Mouse (Mus musculus): ENCODE results near the gene Ppara. TPM values are rescaled to one million over a fixed set of nuclear protein-coding genes. Genes with fewer than 3 reads are reported as not detected.
"Not testable (repeated sequence)": the region's sequence is repeated elsewhere in the genome, so short reads cannot be mapped to it uniquely, and the experiment has no call there.

Ppara gene
- total and polyA plus RNA-seq, 3 experiments, result 0.27 to 0.78 TPM; not detected in 1

DNA sequence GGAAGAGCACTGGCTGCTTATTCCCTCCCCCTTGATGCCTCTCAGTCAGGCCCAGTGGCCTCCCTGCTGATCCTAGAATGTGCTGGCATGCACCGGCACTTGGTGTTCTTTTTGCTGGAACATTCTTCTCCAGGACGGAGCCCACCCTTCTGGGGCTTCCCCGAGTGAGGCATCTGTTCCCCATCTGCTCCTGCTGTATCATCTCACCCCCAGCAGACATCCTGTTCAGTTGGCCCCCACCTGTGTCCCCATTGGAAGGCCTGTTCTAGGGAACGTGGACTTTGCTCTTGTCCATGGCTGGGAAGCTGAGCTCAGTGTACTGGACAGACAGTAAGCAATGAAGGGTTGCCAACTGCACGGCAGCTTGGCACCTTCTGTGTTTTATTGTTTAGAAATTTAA lies 42.0 kb downstream of the Ppara start:
- Histone ChIP-seq H3K9ac (ENCODE audit: control insufficient read depth, low read depth, low read length, poor library complexity, severe bottlenecking) (no peak overlapping the region), H3K4me1 (ENCODE audit: control insufficient read depth in 1 of 2, insufficient read depth in 2 of 2, low read length in 2 of 2) (no peaks in the 10 kb centered on the region), H3K27me3 (ENCODE audit: control insufficient read depth in 1 of 2, insufficient read depth in 2 of 2, low read length in 2 of 2) (no peaks in the 10 kb centered on the region), H3K79me2 (ENCODE audit: control insufficient read depth, insufficient read depth, low read length, poor library complexity) (no peaks in the 10 kb centered on the region), H3K9me3 (replicated peaks; ENCODE audit: insufficient read depth, low read length) (no peaks in the 10 kb centered on the region), H3K36me3 (ENCODE audit: control insufficient read depth in 1 of 2, insufficient read depth in 2 of 2, low read length in 2 of 2) (no peaks in the 10 kb centered on the region), H3K4me3 (ENCODE audit: control insufficient read depth in 1 of 2, insufficient read depth in 1 of 2, low read depth in 2 of 2, low read length in 2 of 2) (no peak overlapping the region), H3K27ac (ENCODE audit: control insufficient read depth, low read depth, low read length) (no peak overlapping the region)
- DNase-seq (ENCODE audit: low read depth, low spot score), result no peak
- TF ChIP-seq MYC (IDR thresholded peaks at IDR 0.05; ENCODE audit: low read depth, low read length) (no peak), TCF12 (IDR thresholded peaks at IDR 0.05; ENCODE audit: low read depth, low read length) (no peak), EP300 (IDR thresholded peaks at IDR 0.05; ENCODE audit: low read depth in 1 of 2, low read length in 2 of 2) (no peak), TAL1 (IDR thresholded peaks at IDR 0.05; ENCODE audit: low read length) (no peak), MXI1 (IDR thresholded peaks at IDR 0.05; ENCODE audit: low read depth, low read length) (no peak)

GRCm38 (mm10) chr15:85778891-85779290 lies 44.1 kb downstream of the Ppara start:
- not testable (repeated sequence) for H3K4me3 ChIP-seq (ENCODE audit: control insufficient read depth in 1 of 2, insufficient read depth in 1 of 2, low read depth in 2 of 2, low read length in 2 of 2); H3K9me3 ChIP-seq (replicated peaks; ENCODE audit: insufficient read depth, low read length); H3K27ac ChIP-seq (ENCODE audit: control insufficient read depth, low read depth, low read length); H3K9ac ChIP-seq (ENCODE audit: control insufficient read depth, low read depth, low read length, poor library complexity, severe bottlenecking); DNase-seq (ENCODE audit: low read depth, low spot score); H3K27me3 ChIP-seq (ENCODE audit: control insufficient read depth in 1 of 2, insufficient read depth in 2 of 2, low read length in 2 of 2); H3K4me1 ChIP-seq (ENCODE audit: control insufficient read depth in 1 of 2, insufficient read depth in 2 of 2, low read length in 2 of 2); H3K36me3 ChIP-seq (ENCODE audit: control insufficient read depth in 1 of 2, insufficient read depth in 2 of 2, low read length in 2 of 2); H3K79me2 ChIP-seq (ENCODE audit: control insufficient read depth, insufficient read depth, low read length, poor library complexity)

GRCm38 (mm10) chr15:85783146-85783545 lies 48.4 kb downstream of the Ppara start:
- H3K4me3 ChIP-seq (ENCODE audit: control insufficient read depth in 1 of 2, insufficient read depth in 1 of 2, low read depth in 2 of 2, low read length in 2 of 2), result no peak overlapping the region
- no peaks in the 10 kb centered on the region for H3K36me3 ChIP-seq (ENCODE audit: control insufficient read depth in 1 of 2, insufficient read depth in 2 of 2, low read length in 2 of 2)
- H3K9ac ChIP-seq (ENCODE audit: control insufficient read depth, low read depth, low read length, poor library complexity, severe bottlenecking), result no peak overlapping the region
- H3K9me3 ChIP-seq (replicated peaks; ENCODE audit: insufficient read depth, low read length), result no peaks in the 10 kb centered on the region
- H3K27ac ChIP-seq (ENCODE audit: control insufficient read depth, low read depth, low read length), result no peak overlapping the region
- DNase-seq (ENCODE audit: low read depth, low spot score), result peak; percentile 23
- no peaks in the 10 kb centered on the region for H3K4me1 ChIP-seq (ENCODE audit: control insufficient read depth in 1 of 2, insufficient read depth in 2 of 2, low read length in 2 of 2)
- H3K79me2 ChIP-seq (ENCODE audit: control insufficient read depth, insufficient read depth, low read length, poor library complexity), result no peaks in the 10 kb centered on the region
- H3K27me3 ChIP-seq (ENCODE audit: control insufficient read depth in 1 of 2, insufficient read depth in 2 of 2, low read length in 2 of 2), result no peaks in the 10 kb centered on the region
- TF ChIP-seq RCOR1 (IDR thresholded peaks at IDR 0.05; ENCODE audit: low read depth, low read length), result no peak
- TF ChIP-seq TCF12 (IDR thresholded peaks at IDR 0.05; ENCODE audit: low read depth, low read length), result no peak
- no peak for TF ChIP-seq POLR2AphosphoS2 (IDR thresholded peaks at IDR 0.05; ENCODE audit: low read length)
- no peak for TF ChIP-seq MAX (IDR thresholded peaks at IDR 0.05; ENCODE audit: low read length)
- TF ChIP-seq CHD1 (IDR thresholded peaks at IDR 0.05; ENCODE audit: low read depth, low read length), result no peak
- TF ChIP-seq MXI1 (IDR thresholded peaks at IDR 0.05; ENCODE audit: low read depth, low read length), result no peak
- peak; percentile 35 for TF ChIP-seq SMC3 (IDR thresholded peaks at IDR 0.05; ENCODE audit: low read depth, low read length)
- no peak for TF ChIP-seq ELF1 (IDR thresholded peaks at IDR 0.05; ENCODE audit: low read depth, low read length)
- no peak for TF ChIP-seq GATA1 (IDR thresholded peaks at IDR 0.05; ENCODE audit: low read depth, low read length)
- TF ChIP-seq CTCF (IDR thresholded peaks at IDR 0.05 in 2 of 3, conservative IDR thresholded peaks at IDR 0.05 in 1 of 3; ENCODE audit: control insufficient read depth in 1 of 3, insufficient read depth in 1 of 3, low read depth in 2 of 3, low read length in 3 of 3, poor library complexity in 1 of 3, severe bottlenecking in 1 of 3), result peak; percentile 17 to 39 (median 36); a peak in 5 of 6 replicates
- TF ChIP-seq RAD21 (IDR thresholded peaks at IDR 0.05; ENCODE audit: low read depth, low read length), result peak; percentile 9

All from MEL (cell line).